Mouse (Mus musculus) megakaryocyte-erythroid progenitor cell, adult 5-6 weeks (primary cell): ENCODE results near the gene Dnah10. TPM values are rescaled to one million over a fixed set of nuclear protein-coding genes. Genes with fewer than 3 reads are reported as not detected.
A peak's percentile ranks its signal among the peaks of the same experiment; 100 is the strongest.

Experiments used
- ATAC-seq: replicated peaks from 2 replicates; pipeline ENCODE4 v1.8.0; 2016; ENCODE audit warnings: mild to moderate bottlenecking, inconsistent platforms; ENCODE audit not compliant: severe bottlenecking, poor library complexity, low FRiP score, low TSS enrichment
- total RNA-seq, 2 experiments: library from RNA; stranded (forward) in 1 of 2; stranded (reverse) in 1 of 2; fragments of 200-1000, 215-1000 nt in 1 of 2; fragments of >200 nt in 1 of 2; fragmentation: Nextera tagmentation in 1 of 2; gene quantifications; 2 replicates each; pipeline ENCODE4 v1.2.3; 2014 to 2017

Gene Dnah10
- total RNA-seq, 2 experiments from 2014 or later = not detected

GRCm38 (mm10) chr5:124792112-124792511, 67.2 kb downstream of the Dnah10 start:
- no peak for ATAC-seq

- ATAC-seq = no peak
Measured at GRCm38 (mm10) chr5:124809708-124810366, 85.0 kb downstream of the Dnah10 start.

GRCm38 (mm10) chr5:124812466-124812865, 87.6 kb downstream of the Dnah10 start:
- ATAC-seq = no peak

- no peak for ATAC-seq
Measured at GRCm38 (mm10) chr5:124814797-124815196, 89.9 kb downstream of the Dnah10 start.

GRCm38 (mm10) chr5:124817050-124817449, 92.2 kb downstream of the Dnah10 start:
- ATAC-seq = no peak

- no peak for ATAC-seq
Measured at GRCm38 (mm10) chr5:124822128-124822894, 97.4 kb downstream of the Dnah10 start.

- ATAC-seq = no peak
Measured at GRCm38 (mm10) chr5:124830331-124830730, 105.4 kb downstream of the Dnah10 start.

- ATAC-seq = no peak
Measured at GRCm38 (mm10) chr5:124835218-124835617, 110.3 kb downstream of the Dnah10 start.

- no peak for ATAC-seq
Measured at GRCm38 (mm10) chr5:124836075-124836474, 111.2 kb downstream of the Dnah10 start.

- ATAC-seq = no peak
Measured at GRCm38 (mm10) chr5:124836621-124837020, 111.7 kb downstream of the Dnah10 start.

- ATAC-seq = no peak
Measured at GRCm38 (mm10) chr5:124840202-124840601, 115.3 kb downstream of the Dnah10 start.

- no peak for ATAC-seq
Measured at GRCm38 (mm10) chr5:124840669-124841068, 115.8 kb downstream of the Dnah10 start.

GRCm38 (mm10) chr5:124843386-124843785, 118.5 kb downstream of the Dnah10 start:
- ATAC-seq = no peak

- ATAC-seq = no peak
Measured at GRCm38 (mm10) chr5:124844929-124845328, 120.0 kb downstream of the Dnah10 start.

- no peak for ATAC-seq
Measured at GRCm38 (mm10) chr5:124847014-124847413, 122.1 kb downstream of the Dnah10 start.

- ATAC-seq = peak; percentile 37; the same call in 1 of the 2 replicates
Measured at GRCm38 (mm10) chr5:124848994-124849393, 124.1 kb downstream of the Dnah10 start.

GRCm38 (mm10) chr5:124851572-124851971, 126.7 kb downstream of the Dnah10 start:
- no peak for ATAC-seq

- ATAC-seq = no peak
Measured at GRCm38 (mm10) chr5:124852294-124852693, 127.4 kb downstream of the Dnah10 start.

GRCm38 (mm10) chr5:124853079-124853478, 128.2 kb downstream of the Dnah10 start:
- ATAC-seq = no peak

- no peak for ATAC-seq
Measured at GRCm38 (mm10) chr5:124854202-124854601, 129.3 kb downstream of the Dnah10 start.

GRCm38 (mm10) chr5:124860013-124860412, 135.1 kb downstream of the Dnah10 start:
- peak; percentile 25; the same call in 1 of the 2 replicates for ATAC-seq
